Mouse (Mus musculus) heart, postnatal 4 days (tissue): ENCODE results near the gene Bend3. TPM values are rescaled to one million over a fixed set of nuclear protein-coding genes. Genes with fewer than 3 reads are reported as not detected.
A peak's percentile ranks its signal among the peaks of the same experiment; 100 is the strongest.
"Not testable (repeated sequence)": the region's sequence is repeated elsewhere in the genome, so short reads cannot be mapped to it uniquely, and the experiment has no call there.

Experiments used
- DNase-seq: peaks from one replicate; pipeline ENCODE4 v3.0.0; 2021
- total RNA-seq, 2 experiments: library from RNA; stranded (reverse); gene quantifications; 2 replicates each; pipeline ENCODE4 v1.2.3; 2021

Bend3 gene
- total RNA-seq, 2 experiments from 2014 or later, result 13.8 to 15.2 TPM

DNA sequence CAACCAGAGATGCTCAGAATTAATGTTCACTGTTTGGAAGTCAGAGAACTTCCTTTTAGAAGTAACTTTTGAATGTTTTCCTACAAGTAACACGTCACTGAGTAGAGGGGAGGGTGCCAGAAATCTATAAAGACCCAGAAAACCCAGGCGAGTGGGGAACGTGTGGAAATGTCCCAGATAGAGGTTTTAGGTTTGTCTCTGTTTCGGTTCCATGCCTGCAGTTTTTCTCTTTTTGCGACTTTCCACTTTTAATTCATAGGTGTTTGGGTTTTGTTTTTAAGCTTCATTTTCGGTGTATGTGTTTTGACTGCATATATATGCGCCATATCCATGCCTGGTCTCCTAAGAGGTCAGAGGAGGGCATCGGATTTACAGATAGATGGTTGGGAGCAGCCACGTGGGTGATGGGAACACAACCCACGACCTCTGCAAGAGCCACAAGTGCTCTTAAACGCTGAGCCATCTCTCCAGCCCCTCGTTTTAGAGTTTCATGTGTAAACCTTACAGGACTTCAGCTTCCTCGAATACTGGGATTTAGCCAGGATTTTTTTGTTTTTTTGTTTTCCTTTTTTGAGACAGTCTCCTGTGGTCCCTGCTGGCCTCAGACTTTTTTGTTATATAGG lies 1.7 kb downstream of the Bend3 start:
- DNase-seq, result no peak

DNA sequence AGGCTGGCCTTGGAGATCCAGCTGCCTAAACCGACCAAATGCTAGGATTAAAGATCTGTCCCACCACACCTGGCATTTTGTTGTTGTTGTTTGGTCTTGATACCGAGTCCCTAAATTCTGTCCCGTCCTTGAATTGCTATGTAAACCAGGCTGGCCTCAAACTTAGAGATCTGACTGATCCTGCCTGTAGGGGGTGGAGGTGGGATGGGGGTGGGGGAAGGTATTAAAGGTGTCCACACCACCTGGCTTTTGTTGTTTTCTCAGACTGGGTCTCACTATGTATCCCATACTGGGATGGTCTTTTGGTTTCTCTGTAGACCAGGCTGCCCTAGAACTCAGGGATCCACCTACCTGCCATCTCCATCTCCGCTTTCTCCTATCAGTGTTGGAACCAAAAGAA lies 2.5 kb downstream of the Bend3 start:
- no peak for DNase-seq

DNA sequence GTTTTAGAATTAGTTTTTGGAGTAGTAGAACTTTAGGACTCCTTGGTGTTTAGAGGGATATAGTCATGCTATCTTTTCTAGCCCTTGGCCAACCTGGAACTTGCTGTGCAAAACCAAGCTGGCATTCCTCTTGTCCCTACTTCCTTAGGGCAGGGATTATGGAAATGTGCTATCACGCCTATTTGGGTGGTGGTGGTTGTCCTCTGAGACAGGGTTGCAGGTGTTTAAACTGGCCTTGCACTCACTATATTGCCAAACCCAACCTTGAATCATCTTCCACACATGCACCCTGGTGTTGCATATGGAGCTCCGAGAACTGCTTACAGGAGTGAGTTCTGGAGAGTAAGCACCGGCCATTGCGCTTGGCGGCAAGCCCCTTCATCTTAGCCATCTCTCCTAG lies 3.4 kb downstream of the Bend3 start:
- no peak for DNase-seq

DNA sequence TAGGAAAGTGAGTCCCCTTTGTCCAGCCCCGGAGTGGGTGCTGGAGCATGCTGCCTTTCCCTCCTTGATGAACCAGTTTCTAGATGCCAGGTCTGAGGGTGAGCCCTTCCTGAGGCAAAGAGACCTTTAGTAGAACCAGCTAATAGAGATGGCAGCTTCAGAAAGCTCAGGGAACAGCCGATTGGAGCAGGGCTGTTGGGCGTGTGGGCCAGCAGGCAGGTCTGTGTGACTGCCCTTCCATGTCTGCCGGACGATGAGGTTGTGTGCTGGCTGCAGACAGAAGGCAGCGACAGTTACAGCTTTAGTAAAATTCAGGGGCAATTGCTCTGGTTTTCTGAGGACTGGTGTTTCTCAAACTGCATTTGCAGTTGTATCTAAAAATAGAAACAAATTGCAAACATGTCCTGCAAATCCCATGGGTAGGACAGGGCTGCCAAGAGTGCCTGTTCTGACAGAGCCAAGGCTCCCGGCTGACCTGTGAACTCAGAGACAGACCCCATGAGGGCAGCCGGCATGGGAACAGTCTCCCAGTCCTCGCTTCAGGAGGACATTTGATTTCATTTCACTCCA lies 4.9 kb downstream of the Bend3 start:
- peak; percentile 73 for DNase-seq

DNA sequence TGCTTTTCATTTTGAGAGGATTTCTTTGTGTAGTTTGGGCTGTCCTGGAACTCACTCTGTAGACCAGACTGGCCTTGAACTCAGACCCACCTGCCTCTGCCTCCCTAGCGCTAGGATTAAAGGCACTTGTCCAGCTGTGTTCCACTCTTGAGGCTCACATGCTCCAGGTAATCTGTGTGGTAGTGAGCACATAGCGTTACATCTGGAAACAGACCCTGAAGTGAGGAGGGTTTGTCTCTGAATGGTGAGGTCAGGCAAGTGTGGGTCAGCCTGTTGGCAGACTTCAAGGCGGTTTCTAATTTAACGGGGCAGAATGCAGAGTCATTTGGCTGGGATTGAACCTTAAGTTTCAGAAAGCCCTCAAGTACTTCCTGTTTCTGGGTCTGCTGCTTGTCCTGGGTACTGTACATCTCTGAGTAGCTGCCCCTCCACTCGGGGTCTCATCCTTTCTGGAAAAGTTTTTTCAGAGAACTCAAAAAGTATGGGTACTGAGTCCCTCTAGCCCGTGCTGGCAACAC lies 7.2 kb downstream of the Bend3 start:
- DNase-seq, result no peak

DNA sequence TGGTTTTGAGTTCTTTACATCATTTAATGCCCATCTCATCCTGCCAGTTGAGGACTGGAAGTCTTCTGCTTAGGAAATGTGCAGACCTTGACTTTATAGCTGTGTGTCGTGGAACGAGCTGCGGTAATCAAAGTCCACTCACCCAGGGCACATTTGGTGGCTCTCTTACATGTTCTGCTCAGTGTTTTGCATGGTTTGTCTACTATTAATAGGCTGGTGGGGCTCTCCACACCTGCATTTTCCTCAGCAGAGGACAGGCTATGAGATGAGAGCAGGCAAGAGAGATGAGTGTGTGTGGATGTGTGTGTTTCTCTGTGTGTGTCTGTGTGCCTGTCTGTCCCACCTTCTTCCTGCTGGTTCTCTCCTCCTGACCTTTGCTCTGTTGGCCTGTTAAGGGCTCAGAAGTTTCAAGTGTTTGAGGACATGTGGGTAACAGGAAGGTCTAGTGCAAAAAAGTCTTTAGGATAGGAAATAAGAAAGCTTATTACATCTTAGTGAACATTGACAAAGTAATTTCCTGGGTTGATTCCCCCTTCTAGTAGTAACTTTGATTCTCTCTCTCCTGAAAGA lies 8.9 kb downstream of the Bend3 start:
- no peak for DNase-seq

DNA sequence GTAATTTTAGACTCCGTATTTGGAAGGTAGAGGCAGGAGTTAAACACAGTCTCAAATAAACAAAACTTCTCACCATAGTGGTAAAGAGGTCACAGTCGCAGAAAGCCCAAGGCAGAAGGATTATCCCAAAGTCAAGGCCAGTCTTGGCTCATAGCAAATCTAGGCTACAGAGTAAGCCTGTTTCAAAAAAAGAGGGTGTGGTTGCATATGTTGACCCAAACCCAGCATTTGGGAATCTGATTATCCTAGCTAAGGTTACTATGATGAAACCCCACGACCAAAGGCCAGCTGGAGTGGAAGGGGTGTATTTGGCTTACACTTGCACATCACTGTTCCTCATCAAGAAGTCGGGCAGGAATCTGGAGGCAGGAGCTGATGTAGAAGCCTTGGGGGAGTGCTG lies 9.6 kb downstream of the Bend3 start:
- DNase-seq, result no peak

DNA sequence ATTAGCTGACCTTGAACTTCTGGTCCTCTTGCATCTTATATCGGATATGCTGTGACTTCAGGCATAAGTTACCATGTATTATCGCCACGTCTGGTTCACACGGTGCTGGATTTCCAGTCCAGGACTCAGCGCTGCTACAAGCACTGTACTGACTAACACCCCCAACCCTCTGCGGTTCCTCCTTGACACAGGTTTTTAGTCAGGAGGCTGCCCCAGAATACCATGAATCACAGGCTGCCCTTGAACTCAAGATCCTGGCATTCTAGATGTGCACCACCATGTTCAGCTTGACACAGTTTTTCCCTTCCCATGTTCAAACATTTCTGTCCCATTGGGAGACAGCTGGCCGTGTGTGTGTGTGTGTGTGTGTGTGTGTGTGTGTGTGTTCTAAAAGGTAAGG lies 10.5 kb downstream of the Bend3 start:
- no peak for DNase-seq

DNA sequence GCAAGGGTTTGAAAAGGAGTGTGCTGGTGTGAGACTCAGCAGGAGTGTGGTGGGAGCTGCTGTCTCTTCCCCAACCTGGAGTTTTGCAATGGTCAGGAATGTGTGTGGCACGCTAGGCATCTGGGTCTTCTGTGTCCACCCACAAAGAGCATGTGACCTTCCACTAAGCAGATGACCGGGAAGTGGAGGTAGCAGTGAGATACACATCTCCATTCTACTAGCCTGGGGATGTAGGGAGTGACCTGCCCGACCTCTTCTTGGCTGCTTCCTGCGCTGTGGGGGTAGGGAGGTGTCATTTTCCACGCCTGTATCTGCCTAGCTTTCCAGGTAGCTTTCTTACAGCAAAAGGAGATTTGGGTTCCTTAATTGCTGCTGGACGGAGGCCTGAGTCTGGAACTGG lies 10.9 kb downstream of the Bend3 start:
- no peak for DNase-seq

DNA sequence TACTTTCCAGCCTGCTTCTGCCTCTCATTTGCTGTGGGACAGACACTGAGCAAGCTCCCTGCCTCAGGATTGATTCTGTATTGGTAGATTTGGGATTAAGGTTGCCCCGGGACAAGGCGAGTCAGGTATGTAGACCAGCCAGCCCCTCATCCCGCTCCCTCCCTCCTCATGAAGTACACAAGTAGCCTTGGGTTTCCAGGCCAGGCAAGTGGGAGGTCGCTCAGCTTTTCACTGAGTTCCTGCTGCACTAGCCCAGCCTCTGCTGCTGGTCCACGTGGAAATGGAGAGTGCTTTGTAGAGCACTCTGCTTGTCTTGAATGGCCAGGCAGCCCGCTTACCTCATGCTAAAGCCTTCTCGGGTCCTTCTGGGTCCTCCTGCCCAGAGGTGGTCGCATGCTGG lies 11.4 kb downstream of the Bend3 start:
- DNase-seq, result no peak

DNA sequence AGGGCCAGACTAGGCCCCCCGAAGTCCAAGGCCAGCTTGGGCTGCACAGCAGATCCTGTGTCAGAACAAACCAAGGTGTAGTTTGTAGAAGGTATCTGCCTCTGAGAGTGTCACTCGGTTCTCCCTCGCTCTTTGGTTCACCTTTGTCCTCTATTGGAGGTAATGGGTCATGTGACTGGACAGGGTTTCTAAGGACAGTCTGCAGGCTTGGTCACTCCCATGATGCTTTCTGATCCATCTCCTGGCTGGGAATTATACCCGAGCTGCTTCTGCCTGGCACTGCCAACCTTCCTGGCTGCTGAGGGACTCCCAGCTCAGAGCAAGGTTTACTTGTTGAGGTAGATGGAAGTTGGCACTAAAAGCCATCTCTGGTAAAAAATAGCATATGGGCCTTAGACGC lies 12.2 kb downstream of the Bend3 start:
- peak; percentile 45 for DNase-seq

DNA sequence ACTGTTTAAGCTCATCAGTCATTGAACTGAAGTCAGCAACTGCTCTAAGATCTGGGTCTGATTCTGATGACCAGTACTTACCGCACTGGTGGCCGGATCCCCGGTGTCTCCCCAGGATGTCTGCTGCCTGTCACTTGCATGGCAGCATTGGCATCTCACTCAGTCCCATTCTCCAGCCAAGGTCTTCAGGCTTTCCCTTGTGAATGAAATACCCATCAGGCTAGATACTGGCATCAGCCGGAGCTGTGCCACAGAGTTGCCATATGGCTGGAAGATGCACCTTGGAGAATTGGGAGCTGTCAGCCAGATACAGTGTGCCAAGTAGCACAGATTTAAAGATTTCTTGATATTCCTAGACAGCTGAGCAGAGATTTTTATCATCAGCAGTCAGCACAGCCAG lies 24.0 kb downstream of the Bend3 start:
- DNase-seq, result no peak

DNA sequence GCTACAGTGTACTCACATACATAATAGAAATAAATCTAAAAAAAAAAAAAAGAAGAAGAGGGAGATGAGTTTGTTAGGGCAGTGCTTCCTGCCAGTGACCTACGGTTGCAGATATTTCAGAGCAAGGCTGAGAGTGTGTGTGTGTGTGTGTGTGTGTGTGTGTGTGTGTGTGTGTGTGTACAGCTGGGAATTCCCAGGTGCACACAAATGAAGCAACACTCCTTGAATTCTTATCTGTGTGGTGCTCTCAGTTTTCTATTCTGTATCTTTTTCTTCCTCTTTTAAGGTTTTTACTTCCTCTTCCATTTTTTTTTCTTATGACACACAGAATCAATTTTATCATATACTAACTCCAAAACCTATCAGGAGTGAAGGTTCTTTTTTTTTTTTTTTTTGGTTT lies 25.7 kb downstream of the Bend3 start:
- DNase-seq, result no peak

DNA sequence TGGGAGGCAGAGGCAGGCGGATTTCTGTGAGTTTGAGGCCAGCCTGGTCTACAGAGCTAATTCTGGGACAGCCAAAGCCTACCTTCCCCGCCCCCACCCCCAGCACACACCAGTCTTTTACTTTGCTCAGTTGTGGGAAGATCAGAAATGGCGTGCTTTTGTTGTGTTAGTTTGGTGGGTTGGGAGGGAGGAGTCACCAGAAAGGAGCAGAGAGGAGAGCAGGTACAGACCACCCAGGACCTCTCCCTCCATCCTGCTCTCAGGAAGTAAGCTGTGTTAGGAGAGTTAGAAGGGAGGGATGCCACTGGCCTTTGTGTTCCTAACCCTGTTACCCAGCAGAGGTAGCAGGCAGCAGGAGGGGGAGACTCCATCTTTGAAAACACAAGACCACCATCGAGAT lies 28.4 kb downstream of the Bend3 start:
- DNase-seq, result no peak

DNA sequence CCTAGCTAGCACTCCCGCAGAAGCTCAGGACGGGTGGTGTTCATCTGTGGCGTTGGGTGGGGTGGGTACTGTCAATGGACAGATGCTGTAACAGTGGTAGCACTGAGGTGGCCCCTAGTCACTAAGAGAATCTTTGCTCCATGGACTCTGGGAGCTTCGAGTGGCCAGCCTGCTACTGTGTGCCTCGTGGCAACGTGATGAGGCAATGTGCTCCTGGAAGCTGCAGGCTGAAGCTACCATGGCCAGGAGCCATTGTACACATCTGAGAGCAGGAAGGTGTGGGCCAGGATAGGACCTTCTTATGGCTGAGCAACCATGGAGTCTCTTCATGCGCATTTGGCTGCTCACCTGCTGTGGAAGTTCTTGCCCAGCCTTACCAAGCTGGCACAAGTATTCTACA lies 30.6 kb downstream of the Bend3 start:
- DNase-seq, result no peak

DNA sequence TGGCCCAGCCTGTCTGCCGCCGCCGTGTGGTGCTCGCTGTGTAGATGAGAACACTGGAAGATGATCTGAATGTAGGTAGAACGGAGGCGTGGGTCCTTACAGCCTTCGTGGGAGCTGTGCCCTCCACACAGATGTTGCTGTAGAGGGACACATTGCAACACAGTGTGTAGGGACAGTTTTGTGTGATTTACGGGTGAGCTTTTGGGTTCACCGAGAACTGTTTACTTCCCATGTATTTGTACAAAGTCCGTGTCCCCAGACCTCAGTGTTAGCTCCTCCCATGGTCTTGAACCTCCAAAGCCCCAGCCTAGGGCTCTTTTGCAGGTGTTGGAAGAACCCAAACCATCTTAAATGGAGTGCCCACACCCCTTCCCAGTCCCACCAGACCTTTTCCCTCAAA lies 34.3 kb downstream of the Bend3 start:
- no peak for DNase-seq

DNA sequence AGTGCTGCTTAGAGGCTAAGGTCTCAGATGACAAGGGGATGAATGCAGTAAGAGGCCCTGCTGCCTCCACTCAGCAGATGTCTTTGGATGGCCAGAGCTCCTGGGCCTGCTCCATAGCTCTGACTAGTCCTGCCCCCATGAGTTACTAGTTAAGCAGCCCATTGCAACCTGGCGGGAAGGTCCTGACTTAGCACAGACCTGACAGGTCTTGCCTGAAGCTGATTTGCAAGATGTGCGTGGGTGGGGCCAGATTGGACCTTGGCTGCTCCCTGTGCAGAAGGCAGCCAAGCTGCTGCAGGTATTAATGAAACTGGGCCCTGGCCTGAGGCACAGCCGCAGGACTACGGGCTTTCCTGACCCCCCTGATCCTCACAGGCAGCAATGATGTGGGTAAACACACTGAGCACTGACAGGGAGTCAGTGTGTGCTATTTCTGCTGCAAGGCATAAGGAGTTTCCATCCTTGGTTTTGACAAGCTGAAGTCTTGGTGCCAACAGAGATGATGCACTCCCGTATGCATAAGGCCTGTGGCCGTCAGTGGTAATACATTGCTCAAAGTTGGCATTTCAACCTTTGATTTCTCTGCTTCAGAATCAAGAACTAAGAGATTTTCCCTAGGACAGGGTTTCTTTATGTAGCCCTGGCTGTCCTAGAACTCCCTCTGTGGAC lies 38.5 kb downstream of the Bend3 start:
- no peak for DNase-seq

DNA sequence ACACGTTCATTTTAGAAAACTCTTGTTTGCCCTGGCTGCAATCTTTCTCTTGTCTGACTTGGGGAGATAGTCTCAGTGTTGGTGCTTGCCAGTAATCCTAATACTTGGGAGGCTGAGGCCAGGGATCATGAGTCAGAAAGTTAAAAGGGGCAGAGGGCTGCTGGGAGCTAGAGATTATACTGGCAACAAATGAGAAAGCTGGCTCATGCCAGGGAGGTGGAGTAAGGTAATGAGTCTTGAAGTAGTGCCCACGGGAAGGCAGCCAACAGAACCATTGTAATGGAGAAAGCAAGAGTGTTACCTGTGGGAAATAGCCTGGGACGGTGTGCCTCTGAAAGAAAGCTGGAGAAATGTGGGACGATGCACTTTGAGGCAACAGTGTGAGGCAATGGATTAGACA lies 39.2 kb downstream of the Bend3 start:
- peak; percentile 55 for DNase-seq

DNA sequence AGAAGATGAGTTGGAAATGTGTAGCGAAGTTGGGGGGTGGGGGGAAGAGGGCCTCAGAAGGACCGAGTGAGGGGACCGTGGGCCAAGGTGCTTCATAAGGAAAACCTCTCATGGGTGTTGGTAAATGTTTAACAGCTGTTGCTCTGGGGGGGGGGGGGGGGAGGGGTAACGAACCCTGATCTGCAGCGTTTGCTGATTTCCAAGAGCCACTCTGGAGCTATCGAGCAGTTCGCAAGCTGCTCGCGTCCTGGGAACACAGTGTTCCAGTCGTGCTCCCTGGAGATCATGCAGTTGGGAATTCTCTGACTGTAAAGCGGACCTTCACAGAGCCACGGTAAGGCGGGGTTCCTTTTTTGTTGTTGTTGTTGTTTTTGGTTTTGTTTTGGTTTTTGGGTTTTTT lies 39.7 kb downstream of the Bend3 start:
- DNase-seq, result no peak

DNA sequence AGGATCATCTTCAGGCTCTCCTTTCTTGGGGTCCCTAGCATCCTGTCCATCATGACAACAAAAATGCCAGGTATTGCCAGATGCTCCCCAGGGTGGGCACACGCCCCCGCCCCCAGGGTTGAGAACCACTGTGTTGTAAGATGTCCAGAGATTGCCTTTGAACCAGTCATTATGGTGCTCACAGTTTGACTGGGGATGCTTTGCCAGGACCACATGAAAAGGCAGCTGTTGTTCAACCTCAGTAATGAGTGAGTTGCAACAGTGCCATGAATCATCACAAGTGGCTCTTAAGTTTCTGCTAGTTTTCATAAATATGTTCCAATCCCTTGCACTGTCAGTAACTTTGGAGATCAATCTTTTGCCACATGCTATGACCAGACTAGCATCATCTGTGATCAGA lies 41.3 kb downstream of the Bend3 start:
- DNase-seq, result no peak

DNA sequence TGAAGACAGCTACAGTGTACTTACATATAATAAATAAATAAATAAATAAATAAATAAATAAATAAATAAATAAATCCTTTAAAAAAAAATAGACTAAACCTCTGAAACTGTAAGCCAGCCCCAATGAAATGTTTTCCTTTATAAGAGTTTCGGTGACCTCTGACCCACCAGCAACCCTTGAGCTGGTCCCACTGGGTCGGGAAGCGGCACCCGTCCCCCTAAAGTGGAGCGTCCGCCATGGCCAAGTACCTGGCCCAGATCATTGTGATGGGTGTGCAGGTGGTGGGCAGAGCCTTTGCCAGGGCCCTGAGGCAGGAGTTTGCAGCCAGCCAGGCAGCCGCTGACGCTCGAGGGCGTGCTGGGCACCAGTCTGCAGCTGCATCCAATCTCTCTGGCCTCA lies 45.3 kb downstream of the Bend3 start, which contains the start of gene Gm9803:
Gene Gm9803 (plus strand): TSS at position 154 of the 400 bp plus-strand sequence.
- not testable (repeated sequence) for DNase-seq

DNA sequence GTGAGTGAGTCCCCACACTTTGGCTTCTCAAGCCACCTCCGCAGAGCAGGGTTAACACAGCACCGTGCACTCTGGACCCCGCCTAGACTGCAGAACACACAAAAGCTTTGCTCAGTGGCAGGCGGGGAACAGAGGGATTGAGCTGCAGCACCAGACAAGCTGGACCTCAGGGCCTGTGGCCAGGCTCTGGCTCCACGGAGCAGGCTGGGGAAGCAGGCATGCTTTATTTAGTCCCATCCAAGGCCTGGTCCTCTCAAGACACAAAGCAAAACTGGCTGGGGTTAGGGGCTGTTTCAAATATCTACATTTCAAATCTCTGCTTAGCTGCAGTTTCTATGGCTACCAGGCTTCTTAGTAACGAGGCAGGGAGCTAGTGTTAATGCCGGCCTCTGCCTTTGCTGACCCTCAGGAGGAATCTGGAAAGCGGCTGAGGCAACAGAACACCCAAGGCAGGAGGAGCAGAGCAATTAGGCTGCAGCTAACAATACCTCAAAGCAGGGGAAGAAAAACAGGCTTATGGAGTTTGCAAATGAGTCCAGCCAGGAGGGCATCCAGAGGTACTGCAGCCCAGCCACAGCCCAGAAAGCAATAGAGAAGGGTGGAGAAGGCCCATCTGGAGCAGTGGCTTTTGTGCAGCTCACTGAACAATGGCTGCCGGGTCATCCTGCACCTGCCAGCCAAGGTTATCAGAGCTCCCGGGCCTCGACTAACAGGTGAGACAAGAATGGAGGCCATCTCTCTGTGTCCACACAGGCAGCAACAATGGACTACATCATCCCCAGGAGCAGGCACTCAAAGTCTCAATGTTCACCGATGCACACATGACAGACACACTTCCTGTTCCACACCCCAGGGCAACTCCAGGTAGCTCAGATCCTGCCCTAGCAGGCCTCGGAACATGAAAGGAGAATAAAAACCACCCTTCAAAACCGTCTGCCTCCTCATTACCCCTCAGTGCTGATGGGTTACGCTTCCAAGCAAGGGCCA lies 48.9 kb downstream of the Bend3 start:
- DNase-seq, result no peak
